Mouse (Mus musculus) ES-E14 (cell line): Measurements from ENCODE around the gene Ppp1cb.

Experiments used
- CHD2 ChIP-seq: IDR thresholded peaks from 2 replicates; pipeline ENCODE4 v1.6.1; 2014; ENCODE audit warnings: mild to moderate bottlenecking, low read depth, low read length, inconsistent platforms
- HCFC1 ChIP-seq: IDR thresholded peaks from 2 replicates; pipeline ENCODE4 v1.6.1; 2012; ENCODE audit warnings: low read length, inconsistent platforms, borderline replicate concordance; ENCODE audit not compliant: insufficient read depth
- ZC3H11A ChIP-seq: IDR thresholded peaks from 2 replicates; pipeline ENCODE4 v1.6.1; 2012; ENCODE audit warnings: low read depth, mild to moderate bottlenecking, inconsistent platforms, low read length, borderline replicate concordance

DNA sequence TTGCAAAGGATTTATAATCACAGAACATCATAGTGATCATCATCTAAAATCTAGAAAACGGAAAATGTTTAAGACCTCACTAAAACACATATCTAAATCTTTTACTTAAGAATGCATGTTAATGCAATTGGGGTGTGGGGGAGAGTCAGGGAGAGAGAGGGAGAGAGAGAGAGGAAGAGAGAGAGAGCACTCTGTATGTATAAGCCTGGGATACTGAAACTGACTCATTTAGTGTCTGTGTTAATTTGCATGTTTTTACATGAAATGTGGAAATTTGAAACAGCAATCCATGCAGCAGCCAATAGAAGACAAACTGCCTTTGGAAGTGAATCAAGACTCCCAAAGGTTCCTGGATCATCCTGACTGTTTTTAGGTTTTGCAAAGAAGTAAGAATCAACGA lies 45.1 kb upstream of the Ppp1cb start:
- TF ChIP-seq CHD2 (no peak), ZC3H11A (no peak), HCFC1 (no peak)
